Mouse (Mus musculus): ENCODE data around the gene Olfr1358.

Gene Olfr1358

DNA sequence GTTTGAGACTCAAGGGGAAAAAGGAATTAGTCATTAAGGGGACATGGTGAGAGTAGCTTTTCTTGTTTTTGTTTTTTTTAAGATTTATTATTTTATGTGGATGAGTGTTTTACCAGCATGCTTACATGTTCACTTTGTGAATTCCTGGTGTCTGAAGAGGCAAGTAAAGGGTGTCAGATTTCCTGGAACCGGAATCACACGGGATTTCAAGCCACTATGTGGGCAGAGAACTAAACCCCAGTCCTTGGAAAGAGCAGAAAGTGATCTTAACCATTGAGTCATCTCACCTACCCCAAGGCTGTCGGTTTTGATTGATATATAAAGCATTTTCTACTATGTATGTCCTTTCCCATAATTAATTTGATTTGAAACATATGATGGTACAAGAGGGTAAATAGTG lies 52.5 kb downstream of the Olfr1358 start:
- DNase-seq (ENCODE audit: low spot score in 2 of 2), result no peak
